Mouse (Mus musculus) adrenal gland, postnatal 4 days (tissue): Measurements from ENCODE around the gene E030018B13Rik. TPM values are rescaled to one million over a fixed set of nuclear protein-coding genes. Genes with fewer than 3 reads are reported as not detected.

Source experiments
- DNase-seq, 2 experiments: peaks; one replicate each; pipeline ENCODE4 v3.0.0; 2021 to 2022; ENCODE audit warnings: low spot score in 2 of 2, mixed read lengths in 2 of 2
- long read RNA-seq, 2 experiments: library from polyadenylated mRNA; stranded (forward); transcript quantifications; one replicate each; pipeline ENCODE4 v2.0.0; 2021
- total RNA-seq, 2 experiments: library from RNA; stranded (reverse); gene quantifications; 2 replicates each; pipeline ENCODE4 v1.2.3; 2021

E030018B13Rik gene
- total RNA-seq = not detected
- long read RNA-seq, experiment 1, partial matches to known transcripts = 0 of 1 reads
- long read RNA-seq, experiment 1, other reads (novel, unspliced or antisense) = 1 of 1 reads
- long read RNA-seq, experiment 2 = 0 reads

DNA sequence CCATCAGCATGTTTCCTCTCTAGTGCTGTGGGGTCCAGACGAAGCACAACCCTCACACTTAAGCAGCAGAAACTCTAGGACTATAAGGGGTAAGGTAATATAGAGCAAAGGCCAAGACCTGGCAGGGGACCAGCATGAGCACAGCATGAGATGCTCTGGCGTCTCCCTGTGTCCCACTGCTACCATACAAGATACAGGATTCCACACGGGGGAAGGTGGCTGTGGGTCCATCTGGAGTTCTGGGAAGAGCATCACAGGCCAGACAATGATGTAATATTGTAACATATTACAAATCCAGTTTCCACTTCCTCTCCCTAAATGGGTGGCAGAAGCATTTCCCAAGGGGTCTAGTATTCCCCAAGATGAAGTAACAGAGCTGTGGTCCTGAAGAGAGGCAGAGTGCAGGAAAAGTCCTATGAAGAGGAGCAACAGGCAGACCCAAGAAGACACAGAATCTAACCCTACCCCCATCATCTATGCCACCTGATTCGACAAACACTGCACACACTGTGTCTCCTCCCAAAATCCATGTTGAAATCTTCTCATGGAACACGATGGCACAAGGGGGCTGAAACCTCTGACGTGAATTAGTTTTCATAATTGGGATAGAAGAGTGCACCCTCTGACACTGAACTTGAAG, at the start of gene E030018B13Rik:
TSS of gene E030018B13Rik (plus strand) at position 590 of the 640 bp plus-strand sequence.
- DNase-seq = no peak

DNA sequence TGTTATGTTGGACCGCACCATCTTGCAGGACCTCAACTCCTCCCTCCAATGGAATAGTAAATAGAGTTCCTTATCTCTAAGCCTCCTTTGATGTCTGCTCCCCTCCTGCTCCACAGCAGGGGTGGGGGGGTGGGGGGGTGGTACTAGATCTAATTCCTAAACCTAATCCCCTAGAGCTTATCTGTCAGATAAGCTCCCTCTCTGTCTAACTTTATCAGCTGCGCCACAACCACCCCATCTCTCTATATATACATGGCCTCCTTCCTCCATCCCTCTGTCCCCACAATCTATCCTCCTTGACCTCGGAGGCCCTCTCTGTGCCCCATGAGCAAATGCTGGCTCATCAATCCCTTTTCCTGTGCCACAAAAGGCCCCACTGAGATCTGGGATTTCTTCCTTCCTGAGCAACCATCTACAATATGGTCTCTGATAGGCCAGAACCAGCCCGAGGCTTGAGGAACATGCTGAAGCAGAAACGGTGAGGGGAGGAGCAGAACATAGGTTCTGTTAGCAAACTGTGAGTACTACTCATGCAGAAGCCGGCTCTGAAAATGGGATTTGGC, 48.2 kb upstream of the E030018B13Rik start:
- DNase-seq = no peak

DNA sequence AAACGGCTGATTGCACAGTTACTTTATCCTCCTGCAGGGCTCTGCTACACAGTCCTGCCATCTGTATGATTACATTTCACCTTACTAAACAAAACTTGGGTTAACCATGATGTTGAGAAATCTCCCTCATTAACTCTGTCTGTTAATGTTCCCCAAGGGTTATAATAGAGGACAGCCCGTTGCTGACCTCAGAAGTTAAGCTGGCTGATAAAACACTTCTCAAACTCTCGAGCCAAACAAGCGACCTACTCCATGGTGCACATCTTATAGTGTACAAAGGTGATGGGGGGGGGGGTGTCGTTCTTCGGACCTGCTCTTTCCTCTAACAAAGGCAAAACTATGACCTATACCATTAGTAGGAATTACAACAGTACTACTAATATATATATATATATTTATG, 45.0 kb upstream of the E030018B13Rik start:
- DNase-seq = no peak

DNA sequence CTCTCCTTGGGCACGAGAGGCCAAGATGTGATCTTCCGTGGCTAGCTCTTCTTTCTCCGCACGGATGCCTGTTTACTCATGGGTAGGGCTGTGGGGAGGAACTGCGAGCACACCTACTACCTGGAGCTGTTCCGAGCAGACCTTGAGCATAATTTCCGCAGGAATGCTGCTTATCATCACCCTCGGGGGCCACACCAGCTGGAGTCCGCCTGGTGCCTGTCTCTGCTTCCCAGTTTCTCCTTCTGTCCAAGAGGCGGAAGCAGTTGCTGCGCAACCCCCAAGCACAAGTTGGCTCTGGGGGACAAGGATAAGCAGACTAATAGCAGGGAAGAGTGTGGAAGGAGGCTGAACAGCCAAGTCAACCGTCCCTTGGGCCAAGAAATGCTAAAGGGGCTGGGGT, 42.8 kb upstream of the E030018B13Rik start:
- no peak for DNase-seq

DNA sequence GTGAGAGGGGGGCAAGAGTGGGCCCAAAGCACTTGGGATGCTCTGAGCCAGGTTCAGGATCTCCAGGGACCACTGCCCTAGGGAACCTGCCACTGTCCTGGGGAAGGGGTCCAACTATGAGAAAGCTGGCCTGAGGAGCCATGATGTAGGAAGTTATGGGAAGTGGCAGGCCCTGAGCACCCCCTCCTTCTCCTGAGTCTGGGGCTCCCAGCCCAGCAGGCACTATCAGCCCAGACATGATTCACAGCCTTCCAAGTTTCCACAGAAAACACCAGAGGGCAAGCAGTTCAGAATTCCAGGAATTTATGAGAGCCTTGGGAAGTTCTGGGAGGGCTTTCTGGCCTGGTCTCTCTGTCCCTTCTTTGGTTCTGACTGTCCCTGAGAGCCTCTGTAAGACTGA, 41.0 kb upstream of the E030018B13Rik start:
- DNase-seq = no peak

DNA sequence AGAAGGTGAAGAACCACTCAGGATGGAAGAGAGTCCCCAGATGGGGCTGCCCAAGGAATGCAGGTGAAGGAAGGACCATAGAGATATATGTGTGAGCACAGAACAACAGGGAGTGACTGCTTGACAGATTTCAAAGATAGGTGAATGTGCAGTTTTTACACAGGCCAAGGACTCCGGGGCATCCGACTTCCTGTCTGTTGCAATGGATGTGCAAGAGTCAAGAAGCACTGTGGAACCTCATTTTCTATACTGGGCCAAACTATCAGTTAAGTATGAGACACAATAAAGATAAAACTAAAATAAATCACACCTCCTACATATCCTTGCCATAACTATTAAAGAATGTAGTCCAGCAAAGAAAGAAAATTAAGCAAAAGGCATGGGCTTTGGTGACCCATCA, 40.0 kb upstream of the E030018B13Rik start:
- DNase-seq = no peak

DNA sequence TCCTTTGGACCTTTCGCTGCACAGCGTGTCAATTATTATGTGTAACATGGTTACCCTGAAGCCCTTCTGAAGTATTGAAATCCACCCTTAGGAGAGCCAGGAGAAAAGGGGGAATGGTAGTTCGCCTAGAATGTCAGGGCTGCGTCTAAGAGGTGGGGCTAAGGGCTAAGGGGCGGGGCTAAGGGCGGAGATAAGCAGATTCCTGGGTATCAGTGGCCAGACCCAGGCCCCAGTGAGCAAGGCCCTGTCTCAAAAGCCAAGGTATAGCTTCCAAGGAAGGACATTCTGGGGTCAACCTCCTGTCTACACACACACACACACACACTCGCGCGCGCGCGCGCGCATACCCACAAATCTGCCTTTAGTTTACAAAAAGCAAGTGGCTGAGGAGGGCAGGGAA, 39.0 kb upstream of the E030018B13Rik start:
- no peak for DNase-seq

DNA sequence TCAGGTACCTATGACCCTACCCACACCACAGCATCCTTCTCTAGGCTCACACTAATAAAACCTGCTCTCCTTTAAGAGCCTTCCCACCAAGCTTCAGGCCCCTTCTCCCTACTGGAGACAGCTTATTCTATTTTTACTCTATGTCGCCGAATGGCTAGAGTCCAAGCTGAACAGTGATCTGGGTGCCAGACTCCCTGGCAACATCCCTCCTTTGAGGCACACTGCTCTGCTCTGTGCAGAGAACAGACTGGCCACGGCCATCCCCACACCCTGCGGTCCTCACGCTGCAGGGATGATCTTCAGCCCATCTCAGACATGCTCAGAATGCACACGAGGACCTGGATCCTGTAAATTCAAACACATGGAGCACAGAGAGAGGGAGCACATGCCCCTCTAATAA, 37.1 kb upstream of the E030018B13Rik start:
- no peak for DNase-seq

DNA sequence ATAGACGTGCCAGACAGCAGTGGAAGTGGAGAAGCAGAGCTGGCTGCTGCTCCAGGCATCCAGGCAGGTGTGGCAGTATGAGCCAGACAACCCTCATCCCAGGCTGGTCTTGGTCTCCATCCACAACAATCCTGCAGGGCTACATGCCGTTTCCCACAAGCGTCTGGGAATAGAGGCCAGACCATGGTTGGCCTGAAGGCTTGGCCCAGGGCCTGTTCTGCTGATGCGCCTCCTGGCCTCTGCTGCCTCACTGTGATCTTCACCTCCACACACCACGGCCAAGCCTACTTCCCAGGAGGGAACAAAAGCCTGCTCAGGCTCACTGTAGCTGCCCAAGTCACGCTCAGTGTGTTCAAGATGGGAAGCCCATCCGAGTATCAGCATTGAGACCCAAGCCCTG, 33.9 kb upstream of the E030018B13Rik start:
- DNase-seq = no peak

DNA sequence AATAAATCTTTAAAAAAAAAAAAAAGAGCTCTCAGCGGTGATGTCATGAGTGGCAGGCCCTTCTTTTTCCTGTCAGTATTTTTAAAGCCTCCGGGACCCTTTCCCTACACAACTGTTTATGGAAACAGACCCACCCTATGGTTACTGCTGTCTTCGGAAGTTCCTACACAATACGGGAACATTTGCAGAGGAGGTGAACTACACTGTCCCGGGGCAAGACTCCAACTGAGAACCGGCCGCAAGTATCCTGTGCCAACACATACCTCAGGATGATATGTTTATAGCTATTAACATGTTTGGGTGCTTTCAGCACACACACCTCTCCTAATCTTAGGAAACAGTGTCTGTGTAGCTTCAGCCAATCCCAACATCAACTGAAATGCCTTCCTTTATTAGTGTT, 31.6 kb upstream of the E030018B13Rik start:
- no peak for DNase-seq

DNA sequence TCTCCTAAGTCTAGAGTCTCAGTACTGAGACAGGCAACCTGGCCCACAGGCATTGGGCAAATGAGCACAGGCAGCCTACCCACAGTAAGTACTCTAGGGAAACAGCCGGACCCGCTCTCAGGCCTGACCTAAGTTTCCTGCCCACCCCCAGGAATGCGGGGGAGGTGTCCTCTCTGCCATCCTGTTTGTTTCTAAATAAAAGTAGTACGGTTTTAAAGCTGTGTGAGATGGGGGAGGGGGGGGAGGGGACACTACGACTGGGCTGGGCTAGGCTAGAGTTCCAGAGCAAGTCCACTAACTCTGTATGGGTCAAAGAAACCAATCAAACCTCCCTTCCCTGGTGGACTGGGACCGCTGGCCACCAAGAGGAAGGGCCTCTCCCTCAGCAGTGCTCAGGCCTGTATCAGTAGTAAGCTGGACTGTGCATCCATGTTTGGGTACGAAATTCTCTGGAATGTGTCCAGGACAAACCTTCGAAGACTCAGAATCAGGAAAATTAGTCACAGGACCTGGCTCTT, 29.6 kb upstream of the E030018B13Rik start:
- DNase-seq = no peak

DNA sequence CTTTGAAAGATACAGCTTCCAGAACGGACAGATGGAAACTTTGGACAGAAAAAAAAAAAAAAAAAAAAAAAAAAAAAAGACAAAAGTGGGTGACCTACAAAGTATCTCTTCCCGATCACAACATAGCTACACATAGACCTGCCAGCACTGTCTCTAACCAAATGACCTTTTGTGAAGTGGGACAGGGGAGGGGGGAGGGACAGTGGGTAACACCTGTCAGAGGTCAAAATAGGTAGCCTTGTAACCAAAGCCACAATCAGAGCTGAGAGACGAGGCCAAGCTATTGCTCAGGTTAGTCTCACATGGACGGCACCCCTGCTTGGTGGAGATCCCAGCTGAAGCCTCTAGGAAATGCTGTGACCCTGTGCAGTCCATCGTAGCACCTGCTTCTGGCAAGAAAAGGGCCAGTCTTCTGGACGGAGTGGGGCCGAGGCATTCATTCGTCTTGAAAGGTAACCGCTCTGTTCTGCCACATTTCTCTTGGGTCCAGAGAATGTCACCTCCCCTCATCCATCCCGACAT, 29.0 kb upstream of the E030018B13Rik start:
- no peak for DNase-seq

DNA sequence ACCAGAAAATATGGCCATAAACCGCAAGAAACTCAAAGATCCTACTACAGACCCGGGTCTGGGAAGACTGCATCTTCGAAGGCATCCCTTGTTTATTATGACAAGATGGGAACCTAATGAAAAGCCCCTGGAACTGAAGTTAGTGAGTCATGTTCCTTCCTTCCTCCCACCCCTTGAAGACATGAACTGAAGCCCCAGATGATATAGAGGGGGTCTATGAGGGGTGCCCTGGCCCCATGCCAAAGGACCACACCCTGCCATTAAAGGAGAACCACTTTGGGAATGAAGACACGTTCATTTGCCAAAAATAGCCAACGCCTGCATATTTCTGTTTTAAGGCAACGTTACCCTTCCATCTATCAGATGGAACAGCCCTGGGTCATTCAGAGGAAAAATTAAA, 28.0 kb upstream of the E030018B13Rik start:
- DNase-seq = no peak

DNA sequence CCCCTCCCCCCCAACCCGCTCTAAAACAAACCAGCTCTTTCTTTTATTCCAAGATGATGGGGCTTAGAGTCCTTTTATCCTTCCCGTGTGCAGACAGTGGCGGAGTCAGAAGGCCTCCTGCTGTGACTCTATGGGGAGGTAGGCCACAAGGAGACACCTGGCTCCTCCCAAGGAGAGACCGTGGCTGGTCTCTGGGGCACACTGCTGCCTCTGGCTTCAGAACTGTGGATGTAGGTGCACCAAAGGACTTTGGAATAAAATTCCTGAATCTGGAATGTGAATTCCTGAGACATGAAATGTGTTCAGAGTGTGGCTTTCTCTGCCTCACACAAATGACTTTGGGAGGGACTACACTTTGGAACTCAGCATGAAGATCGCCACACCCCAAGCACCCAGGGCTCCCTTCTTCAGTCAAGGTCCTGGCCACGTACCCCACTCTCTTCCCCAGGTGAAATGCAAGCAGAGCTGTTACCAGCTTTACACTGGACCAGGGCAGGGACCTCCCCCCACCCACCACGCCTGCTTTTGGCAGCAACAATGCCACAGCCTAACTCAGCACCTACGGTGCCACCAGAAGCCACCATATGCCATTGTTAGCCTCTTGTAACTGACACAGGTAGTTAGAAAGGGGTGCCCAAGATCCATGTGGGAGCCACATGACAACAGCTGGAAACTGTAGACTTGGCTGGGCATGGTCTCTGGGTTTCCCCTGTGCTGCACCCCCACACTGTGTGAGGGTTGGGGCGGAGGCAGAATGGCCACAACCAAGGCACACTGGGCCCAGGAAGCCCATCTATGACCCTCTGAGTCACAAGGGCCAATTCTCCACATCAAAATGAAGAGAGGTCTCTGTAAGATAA, 27.3 kb upstream of the E030018B13Rik start:
- no peak for DNase-seq

DNA sequence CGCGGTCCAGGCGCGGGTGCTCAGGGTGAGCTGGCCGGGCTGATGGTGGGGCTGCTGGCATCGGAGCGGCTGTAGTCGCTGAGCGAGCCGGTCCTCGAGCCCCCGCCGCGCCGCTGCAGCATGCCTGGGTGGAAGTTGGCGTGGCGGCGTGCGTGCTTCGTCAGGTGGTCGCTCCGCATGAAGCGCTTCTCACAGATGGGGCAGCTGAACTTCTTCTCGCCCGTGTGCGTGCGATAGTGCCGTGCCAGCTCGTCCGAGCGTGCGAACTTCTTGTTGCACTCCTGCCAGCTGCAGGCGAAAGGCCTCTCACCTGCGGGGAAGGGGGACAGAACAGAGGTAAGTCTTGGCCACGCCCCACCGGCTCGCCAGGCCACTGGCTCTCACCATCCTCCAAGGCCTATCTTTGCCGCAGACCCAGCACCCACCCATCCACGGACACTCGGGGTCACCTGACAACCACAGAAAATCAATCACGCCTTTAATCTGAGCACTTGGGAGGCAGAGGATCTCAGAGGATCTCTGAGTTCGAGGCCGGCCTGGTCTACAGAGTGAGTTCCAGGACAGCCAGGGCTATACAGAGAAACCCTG, 25.1 kb upstream of the E030018B13Rik start:
- no peak for DNase-seq

DNA sequence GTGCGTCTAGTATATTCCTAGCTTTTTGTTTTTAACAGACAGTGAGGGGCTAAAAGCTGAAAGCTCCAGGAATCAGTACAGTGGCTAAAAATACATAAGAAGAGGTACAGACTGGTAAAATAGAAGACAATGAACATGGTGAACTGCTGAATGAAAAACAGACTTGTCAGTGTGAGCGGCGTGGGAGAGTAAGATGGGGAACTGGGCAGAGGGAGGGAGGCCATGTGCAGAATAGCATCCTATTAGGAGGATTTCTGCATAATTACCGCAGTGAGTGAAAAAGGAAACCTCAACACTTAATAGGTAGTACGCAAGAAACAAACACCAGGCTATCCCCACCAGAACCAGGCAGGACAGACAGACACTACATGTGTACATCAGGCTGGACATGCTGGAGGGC, 23.5 kb upstream of the E030018B13Rik start:
- DNase-seq = no peak

DNA sequence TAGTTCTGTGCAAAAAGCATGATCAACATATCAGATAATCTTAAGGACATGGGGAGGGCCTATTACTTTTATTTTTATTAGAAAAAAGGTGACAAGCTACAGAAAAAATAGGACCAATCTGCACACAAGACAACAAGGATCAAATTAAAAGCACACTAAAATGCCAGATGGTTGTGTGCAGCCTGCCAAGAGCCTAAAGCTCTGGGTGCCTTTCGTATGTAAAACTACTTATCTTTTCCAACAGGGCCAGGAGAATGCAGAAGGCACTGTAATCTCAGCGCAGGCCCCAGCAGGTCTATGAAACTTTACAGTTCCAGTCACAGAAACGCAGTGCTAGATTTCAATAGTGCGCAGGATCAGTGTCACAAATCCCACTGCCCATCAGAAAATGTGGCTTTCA, 22.9 kb upstream of the E030018B13Rik start:
- DNase-seq = no peak

DNA sequence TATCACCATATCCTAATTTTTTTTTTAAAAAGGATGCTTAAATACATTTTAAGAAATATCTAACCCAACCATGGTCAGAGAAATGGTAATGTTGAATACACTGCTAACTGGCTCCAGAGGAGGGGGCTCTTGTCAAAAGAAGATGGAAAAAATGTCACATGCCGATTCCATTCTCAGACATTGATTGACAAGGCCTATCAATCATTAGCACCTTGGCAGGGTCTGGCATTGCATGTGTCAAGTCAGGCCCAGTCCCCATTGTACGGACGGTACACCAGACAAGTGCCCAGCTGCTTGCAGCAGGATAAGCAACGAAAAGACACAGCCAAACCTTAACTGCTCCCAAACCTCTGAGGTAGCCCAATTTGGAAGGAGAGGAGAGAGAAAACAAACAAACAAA, 22.0 kb upstream of the E030018B13Rik start:
- no peak for DNase-seq

DNA sequence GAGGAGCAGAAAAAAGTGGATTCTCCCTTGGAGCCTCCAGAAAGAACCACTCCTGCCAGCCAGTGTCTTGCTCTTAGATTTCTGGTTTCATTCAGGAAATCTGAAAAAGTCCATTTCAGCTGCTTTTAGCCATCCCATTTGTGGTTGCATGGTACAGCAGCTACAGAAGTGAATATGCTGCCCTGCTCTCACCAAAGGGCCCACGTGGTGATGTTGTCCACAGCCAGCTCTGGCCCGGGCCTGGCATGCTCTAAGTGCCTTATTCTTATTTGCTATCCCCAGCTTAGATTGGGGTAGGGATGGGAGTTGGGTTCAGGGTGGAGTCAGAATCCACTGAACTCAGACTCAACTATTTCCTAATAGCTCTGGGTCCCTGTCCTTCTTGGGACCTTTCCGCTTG, 21.4 kb upstream of the E030018B13Rik start:
- no peak for DNase-seq

DNA sequence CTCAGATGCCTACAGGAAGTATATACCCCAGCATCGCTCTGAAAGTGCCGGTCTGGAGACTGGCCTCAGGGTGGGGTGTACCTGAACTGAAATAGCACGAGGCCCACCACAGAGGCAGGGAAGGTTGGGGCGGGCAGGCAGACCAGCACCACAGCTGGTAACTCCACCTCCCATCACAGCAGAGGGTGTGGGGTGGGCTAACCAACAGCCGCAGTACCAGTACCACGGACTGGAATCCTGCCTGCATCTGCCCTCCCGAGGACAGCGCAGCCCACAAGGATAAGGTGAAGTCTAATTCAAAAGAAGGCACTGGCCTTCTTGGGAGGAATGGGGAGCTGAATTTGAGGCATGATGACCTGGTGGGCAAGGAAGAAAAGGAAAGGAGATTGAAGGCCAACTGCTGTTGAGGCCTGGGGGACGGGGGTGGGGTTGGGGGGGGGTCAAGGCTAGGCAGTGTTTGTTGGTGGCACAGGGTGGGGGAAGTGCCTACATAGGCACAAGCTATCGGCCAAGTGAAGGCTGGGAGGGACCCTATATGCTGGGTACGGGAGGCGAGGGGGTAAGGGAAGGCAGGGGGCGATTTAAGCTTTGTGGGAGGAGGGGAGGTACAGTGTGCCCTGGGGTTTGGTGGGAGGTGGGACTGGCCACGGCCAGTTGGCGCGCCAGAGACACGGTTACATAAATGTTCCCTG, 20.2 kb upstream of the E030018B13Rik start:
- no peak for DNase-seq

DNA sequence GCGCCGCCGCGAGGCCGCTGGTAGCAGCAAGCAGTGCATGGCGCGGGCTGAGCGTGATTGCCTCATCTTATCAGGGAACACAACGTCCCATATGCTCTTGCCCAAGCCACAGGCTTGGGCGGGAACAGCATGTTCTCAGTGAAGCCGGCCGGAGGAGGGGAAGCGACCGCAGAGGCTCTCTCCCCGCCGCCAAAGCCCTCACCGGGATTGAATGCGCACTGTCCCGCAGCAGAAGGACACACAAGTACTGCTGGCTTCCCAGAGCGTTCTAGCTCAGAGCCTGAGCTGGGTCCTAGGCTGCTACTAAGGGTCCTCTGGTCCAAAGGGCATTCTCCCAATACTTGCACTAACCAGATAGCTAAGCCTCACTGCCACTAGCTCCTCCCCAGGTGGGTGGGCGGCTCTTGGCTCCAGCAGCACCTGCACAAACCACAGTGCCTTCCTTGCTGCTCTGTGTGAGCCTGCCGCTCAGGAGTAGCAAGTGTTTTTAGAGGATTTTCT, 19.6 kb upstream of the E030018B13Rik start:
- DNase-seq = peak; percentile 61 to 78
